Mouse (Mus musculus) T-helper 2 cell (primary cell): ENCODE data around the gene Twnk.

Experiments used
- in situ Hi-C: fragments of 300-600 bp; cut with MboI, MseI; formaldehyde crosslinking; loops from one replicate; pipeline ENCODE4 v1.15.1; 2025; ENCODE audit warnings: high pct_unique_total_duplicates

Twnk gene

DNA sequence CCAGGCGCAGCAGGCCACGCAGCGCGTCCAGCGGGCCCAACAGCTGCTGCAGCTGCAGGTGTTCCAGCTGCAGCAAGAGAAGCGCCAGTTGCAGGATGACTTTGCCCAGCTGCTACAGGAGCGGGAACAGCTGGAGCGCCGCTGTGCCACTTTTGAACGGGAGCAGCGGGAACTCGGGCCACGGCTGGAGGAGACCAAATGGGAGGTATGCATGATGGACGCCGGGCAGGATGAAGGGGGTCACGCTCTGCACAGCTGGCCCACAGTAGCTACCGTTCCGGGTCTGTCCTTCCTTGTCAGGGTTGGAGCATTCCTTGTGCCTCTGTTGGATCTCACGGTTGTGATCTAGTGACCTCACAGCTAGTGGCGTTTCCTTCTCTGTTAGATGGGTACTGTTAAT, 19.3 kb downstream of the Twnk start:
- in situ Hi-C loops = no loop called here

DNA sequence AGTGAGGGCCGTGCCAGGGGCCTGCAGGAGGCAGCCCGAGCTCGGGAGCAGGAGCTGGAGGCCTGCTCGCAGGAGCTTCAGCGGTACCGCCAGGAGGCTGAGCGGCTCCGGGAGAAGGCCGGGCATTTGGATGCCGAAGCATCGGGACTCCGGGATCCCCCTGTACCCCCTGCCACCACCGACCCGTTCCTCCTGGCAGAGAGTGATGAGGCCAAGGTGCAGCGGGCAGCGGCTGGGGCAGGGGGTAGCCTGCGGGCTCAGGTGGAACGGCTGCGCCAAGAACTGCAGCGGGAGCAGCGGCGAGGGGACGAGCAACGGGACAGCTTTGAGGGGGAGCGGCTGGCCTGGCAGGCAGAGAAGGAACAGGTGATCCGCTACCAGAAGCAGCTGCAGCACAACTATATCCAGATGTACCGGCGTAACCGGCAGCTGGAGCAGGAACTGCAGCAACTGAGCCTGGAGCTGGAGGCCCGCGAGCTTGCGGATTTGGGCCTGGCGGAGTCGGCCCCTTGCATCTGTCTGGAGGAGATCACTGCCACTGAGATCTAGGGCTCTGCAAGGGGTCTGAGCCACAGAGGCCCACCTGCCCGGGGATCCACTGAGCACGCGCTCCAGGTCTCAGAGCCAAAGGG, 20.6 kb downstream of the Twnk start:
- in situ Hi-C loops = no loop called here

DNA sequence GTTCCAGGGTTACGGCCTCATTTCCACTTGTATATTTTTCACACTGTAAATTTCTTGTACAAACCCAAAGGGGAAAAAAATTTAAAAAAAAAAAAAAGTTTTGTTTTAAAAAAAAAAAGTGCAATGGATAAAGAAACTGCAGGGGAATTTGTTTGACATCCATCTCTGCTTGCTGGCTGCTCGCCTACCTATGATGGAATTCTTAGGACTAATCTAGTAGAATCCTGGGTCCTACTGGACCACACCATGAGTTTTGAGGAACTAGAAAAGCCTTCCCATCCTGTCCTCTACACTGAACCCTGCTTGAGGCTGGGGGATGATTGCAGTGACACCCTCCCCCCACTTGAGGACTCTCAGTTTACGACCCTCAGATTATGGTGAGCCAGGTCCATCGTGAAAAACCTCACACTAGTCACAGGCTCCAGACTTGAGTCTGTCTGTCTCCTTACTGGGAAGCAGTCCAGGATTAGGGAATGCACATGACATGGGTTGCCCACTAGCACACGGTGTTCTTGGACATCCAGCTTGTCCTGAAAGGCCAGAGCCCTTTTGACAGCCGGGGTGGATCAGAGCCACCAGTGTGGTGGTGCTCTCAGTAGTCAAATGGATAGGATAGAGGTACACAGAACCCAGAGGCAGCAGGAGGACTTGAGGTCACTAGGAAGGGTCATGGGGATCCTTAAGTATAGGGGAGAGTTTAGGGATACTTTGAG, 21.7 kb downstream of the Twnk start:
- in situ Hi-C loops = no loop called here

DNA sequence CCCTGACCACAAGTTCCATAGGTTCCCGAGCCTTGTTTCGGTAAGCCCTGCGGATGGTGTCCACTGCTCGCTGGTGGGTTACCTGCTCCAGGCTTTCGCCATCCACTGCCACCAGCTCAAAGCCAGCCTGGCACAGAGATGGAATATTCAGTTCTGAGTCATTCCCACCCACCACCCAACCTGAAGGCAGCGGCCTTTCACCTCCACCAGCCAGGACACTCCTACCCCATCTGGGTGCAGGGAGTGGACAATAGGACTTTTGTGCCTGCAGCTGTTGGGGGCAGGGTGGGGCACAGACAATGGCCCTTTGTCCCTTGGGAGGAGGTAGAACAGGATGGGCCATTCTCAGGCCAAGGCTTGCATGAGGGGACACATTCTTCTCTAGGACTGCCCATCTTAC, 22.4 kb downstream of the Twnk start:
- in situ Hi-C loops = no loop called here

DNA sequence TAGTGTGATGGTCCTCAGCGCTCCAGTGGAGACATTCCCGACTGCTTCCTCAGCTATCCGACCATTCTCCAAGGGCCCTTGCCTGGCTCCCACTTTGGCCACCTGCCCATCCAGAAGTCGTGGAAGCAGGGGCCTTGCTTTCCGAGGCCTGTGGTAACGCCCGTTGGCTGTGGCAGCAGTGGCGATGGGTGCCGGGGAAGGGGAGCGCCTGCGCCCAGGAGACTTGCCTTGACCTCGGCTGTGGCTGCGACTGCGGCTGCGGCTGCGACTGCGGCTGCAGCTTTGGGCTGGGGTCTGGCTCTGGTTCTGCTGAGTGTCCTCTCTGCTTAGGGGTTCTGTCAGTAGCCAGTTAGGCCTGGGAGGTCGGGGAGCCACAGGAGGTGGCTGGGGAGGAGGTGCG, 23.3 kb downstream of the Twnk start:
- in situ Hi-C loops = no loop called here

DNA sequence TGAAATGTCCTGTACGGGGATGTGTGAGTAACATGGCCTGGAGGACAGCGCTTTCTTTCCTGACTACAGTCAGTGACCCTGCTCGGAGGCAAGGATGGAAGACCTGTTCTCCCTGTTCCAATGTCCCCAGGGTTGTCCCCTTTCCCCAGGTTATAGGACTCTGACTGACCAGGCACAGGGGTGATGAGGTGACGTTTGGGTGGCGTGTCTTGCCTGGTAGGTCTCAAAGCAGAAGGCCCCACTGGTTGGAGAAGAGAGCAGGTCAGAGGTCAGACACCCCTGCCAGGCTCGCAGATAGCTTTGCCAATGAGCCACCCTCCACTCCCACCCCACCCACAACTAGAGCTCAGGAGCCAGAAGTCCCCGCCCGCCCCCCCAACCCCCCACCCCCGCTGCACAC, 24.1 kb downstream of the Twnk start:
- in situ Hi-C loops = no loop called here

DNA sequence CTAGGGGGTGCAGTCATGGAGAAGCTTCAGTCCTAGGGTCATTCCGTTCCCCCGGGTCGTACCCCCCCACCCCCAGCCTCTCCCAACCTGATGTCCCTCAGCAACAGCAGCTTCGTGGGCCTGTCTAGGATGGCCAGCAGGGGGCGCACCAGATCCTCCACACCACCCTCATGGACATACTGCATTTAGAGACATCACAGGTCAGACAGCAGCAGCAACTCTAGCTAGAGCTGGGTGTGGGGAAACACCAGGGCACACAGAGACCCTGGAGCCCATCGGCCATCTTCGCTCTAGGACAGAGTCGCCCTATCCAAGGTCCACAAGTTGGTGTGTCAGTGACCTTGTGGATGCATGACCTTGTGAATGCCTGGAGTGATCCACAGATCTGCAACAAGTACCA, 24.6 kb downstream of the Twnk start:
- in situ Hi-C loops = loop anchor here (5.0 to 10.0 kb wide), 3 partner anchors 48 to 1275 kb away; partner anchors contain the start of gene Nfkb2

DNA sequence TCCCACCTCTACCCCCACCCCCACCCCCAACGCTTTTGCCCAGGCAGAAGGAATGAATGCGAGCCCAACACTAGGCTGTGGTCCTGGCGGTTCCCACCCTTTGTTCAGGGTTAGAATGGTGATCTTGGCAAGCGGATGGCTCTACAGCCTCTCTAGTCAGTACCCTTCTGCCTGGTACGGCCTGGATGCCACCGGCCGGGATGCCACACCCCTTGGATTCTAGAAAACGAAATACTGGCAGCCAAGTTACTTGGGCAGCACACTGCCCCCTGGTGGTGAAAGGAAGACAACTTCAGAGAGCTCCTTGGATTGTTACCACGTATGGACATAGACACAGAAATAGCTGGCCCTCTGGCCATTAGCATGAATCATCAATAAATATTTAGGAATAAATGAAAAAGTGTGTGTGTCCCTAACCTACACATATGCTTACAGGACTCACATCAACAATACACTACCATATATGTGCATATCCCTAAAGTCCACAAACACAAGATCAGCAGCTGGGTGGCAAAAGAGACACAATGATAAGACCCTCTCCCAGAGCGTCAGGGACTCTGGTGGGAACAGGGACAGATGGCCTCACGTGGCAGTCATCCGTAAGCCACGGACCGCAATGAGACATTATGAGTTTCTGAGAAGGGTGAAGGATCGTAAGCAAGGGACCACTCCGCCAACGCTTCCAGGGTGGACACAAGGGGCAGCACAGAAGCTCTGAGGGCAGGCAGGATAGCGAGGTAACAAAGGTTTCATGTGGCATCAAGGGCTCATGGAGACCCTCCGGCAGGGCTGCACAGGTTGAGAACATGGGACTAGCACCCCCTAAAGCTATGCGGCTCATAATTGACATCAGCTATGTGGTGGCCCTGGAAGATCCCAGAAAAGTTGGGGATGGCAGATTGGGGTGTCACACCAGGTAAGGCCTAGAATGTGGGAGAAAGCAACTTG, 25.6 kb downstream of the Twnk start:
- in situ Hi-C loops = loop anchor here (5.0 to 10.0 kb wide), 3 partner anchors 49 to 1274 kb away; partner anchors contain the start of gene Nfkb2

DNA sequence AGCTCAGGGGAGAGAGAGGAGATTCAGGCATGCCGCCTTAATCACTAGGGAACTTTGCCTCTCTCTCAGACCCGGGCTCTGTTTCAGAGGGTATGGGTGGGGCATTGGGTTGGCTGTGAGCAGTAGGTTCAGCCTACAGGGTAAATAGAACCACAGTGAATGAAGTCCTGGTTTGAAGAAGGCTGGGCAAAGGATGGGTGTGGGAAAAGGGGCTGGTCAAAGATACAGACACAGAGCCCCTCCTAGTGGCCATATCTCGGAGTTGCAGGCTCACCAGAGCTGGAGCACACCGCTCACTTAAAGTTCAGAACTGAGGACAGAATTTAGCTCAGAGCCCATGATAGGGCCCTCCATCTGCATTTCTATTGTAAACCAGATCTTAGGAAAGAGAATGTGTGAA, 26.3 kb downstream of the Twnk start:
- in situ Hi-C loops = loop anchor here (5.0 to 10.0 kb wide), 3 partner anchors 49 to 1273 kb away; partner anchors contain the start of gene Nfkb2

DNA sequence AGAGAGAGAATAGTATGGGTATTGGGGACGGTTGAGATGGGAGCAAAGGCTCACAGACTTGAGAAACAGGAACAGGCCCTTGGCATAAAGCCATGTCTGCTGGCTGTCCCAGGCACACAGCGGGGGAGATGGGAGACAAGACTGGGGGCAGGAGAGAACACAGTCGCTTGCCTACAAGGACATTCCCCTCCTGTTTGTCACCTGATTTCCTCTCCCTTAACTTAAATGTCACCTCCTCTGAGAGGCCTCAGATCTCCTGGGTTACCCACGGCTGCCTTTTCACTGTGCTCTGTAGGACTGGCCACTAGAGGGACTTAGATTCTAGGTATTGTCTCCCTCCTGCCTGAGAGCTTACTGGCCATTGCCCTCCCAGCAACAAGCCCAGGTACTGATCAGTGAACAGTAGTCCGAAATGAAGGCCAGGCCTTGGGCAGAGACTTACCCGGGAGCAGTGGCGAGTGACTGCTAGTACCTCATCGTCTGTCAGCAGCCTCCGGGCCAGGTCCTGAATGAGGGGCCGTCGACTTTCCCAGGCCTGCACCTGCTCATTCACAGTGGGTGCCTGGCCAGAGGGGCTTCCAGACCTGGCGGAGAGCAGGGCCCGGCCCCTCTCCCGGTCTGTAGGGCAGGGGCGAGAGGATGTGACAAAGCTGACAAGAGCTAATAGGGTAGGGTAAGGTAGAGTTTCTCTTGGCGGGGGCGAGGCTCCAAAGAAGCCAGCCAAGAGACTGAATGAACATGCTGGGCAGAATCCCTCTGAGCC, 27.3 kb downstream of the Twnk start:
- in situ Hi-C loops = loop anchor here (5.0 to 10.0 kb wide), 3 partner anchors 50 to 1272 kb away; partner anchors contain the start of gene Nfkb2

DNA sequence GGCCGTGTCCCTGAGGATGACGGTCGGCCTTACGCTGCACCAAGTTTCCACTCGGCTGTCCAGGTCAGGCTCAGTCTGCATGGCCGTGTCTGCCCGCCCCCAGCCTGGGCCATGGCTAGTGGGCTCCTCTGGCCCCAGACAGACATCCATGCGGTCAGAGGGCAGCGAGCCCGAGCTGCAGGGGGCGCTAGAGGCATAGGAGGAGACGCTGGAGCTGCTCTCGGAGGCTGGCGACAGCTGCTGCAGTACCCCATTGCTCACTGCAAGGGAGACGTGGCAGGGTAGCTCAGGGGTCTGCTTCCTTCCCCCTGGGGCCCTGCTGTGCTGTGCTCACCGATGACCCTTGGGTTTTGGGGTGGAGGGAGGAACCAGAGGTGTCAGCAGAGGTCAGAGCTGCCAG, 31.4 kb downstream of the Twnk start:
- in situ Hi-C loops = loop anchor here (10.0 kb wide), 1 partner anchor 1268 kb away; the partner anchor contains the start of gene Nfkb2

DNA sequence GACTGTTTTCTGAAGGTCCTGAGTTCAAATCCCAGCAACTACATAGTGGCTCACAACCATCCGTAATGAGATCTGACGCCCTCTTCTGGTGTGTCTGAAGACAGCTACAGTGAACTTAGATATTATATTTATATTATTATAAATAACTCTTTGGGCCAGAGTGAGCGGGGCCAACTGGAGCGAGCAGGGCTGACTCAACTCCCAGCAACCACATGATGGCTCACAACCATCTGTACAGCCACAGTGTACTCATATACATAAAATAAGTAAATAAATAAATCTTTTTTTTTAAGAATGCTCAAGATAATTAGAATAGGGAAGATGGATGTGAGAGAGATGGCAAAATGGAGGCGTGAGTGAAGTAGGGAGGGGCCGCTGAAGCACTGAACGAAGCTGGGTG, 32.7 kb downstream of the Twnk start:
- in situ Hi-C loops = loop anchor here (10.0 kb wide), 1 partner anchor 1267 kb away; the partner anchor contains the start of gene Nfkb2

DNA sequence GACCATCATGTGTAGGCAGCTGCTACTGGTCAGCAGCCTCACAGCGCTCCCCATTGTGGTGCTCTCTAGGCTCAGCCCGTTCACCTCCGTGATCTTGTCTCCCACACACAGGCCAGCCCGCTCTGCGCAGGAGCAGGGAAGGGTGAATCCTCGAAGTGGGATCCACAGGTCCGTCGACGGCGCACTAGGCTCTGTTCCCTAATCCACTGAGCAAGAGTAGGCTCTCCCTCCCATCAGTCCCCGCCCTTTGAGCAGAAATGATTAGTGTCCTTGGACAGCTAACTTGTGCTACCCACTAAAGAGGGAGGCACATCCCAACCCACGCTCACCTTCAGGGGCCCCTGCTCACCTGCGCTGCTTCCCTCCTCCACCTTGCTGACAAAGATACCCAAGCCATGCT, 34.8 kb downstream of the Twnk start:
- in situ Hi-C loops = no loop called here

DNA sequence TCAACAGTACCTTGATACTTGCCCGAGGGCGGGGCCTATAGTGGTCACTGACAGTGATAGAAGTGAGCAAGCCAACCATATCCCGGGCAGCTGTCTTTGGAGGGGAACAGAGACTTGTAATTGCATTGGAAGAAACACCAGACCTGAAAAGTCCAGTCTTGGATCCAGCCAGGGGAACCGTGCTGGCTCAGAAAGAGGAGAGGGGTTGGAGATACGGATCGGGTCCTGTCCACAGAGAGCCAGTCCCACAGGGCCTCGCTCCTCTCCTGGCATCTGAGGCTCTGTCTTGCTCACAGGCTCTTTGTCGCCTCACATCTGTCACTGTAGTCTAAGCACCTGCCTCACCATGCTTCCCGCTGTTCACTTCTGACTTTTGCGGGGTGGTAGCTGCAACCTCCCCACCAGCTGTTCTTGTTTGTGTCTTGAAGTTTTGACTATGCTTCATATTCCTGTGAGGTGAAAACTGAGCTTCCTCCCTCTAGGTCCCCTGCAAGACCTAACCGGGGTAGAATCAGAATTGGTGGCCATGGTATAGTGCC, 39.0 kb downstream of the Twnk start:
- in situ Hi-C loops = no loop called here

DNA sequence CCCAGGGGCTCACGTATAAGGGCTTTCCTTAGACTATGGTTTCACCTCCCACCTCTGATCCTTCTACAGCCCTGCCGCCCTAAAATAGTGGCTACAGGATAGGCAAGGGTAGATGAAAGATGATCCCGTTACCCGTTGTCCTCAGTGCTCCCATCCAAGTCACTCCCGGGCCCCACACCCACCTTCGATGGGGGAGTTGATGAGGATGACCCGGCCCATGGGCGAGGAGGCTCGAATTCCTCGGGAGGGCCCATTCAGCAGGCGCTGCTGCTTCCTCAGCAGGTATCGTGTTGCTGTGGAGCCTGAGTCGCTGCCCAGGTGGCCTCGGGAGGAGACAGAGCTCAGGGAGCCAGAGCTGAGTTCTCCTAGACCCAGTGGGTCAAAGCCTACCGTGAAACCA, 39.8 kb downstream of the Twnk start:
- in situ Hi-C loops = no loop called here

DNA sequence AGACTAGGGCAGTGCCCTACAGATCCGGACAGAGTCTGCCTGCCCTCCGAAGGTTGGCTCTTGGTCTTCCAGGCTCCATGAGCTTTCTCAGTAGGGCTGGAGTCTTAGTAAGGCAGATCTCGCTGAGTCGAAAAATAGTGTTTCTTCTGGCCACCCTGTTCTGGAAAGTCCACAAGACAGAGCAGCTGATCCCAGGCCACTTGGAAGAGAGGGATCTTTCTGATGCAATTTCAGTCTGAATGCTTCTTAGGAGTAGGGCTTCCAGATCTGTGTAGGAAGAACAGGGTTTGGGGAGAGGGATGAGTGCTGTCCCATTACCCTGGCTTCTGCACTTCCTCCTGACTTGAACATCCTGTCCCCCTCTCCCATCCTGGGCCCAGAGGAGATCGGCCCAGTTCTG, 40.2 kb downstream of the Twnk start, which contains the start of gene Pdzd7:
Gene Pdzd7 (minus strand): TSS at position 67 of the 400 bp plus-strand sequence.
- in situ Hi-C loops = no loop called here

DNA sequence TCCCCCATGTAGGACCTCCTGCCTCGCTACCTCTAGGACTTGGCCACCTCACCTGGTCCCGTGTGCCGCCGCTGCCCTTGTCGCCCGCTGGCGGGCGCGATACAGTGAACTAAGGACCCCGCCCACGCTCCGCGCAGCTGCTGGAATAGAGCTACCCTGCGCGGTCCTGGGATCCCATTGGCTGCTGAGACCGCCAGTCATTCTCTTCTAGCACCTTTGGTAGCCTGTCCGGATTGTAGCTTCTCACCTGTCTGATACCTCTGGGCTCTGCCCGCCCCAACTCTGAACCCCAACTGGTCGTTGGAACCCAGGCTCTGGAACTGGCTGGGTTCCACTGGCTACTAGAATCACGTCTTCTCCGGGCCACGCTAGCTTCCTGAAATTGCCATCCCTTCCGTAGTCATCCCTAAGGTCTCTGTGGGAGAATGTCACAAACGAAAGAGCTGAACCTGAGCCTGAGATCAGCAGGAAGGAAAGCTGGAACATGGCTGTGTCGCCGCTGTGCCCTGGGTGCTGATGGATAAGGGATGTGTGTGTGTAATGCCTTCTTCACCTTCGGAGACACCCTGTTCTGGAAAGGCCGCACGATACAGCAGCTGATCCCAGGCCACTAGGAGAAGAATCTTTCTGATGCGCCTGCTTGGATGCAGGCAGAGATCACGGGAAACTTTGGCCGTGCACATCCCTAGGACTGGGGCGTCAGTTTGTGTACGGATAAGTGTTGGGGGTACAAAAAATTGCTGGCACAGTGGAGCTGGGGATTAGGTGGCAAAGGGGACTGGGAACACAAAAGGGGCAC, 41.3 kb downstream of the Twnk start:
- in situ Hi-C loops = no loop called here

DNA sequence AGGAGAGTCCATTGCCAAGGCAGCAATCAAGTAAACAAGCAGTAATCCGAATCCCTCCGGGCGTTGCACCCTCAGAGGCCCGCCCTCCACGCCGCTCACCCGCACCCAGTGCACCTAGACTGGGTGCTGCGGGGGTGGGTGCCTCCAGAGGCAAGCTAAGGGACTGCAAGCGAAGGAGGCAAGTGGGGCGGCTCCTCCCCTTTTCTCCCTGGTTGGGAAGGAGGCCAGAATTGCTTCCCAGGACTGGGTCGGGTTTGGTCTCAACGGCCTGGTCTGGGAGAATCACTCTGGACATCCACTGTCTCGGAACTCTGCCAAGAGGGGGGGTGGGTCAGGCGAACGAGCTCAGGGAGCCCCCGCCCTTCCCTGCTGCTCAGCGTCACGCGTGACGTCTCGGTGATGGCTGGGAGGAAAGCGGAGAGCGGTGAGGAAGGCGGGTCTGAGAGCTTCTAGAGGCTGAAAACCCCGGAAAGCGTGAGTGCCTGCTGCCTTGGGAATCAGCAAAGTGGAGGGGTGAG, 42.0 kb downstream of the Twnk start, which contains the start of gene Sfxn3:
Gene Sfxn3 (plus strand): TSS at position 87 of the 518 bp plus-strand sequence.
- in situ Hi-C loops = no loop called here

DNA sequence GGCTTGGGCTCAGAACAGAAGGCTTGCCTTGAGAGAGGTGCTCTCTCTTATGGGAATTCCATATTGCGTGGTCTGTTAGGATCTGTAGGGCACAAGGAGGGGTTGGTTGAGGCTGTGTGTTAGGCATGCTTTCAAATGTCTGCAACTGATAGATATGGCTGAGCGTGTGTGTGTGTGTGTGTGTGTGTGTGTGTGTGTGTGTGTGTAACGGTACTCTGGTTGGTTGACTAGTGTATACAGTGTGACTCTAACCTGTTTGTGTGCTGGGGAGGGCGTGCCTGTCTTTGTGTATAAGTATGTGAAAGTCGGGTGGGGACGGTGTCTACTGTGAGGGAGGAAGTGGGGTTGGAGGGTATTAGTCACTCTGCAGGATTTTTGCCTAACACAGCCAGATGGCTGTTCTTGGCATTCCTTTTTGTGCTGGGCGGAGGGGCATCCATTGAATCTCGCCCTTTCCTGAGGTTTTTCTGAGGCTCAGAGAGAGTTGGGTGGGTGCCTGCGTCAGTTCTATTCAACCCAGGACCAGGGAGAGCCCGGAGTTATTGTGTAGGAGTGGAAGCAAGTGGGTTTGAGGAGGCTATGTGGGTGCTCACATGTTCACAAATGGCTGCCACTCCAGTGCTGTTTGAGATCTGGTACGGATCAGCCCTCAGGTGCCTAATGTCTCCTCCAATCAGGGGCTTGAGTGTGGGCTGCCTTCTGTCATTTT, 42.6 kb downstream of the Twnk start:
- in situ Hi-C loops = no loop called here
